Mouse (Mus musculus): ENCODE measurements around the gene Cacnb2. TPM values are rescaled to one million over a fixed set of nuclear protein-coding genes. Genes with fewer than 3 reads are reported as not detected.
"Not testable (repeated sequence)": the region's sequence is repeated elsewhere in the genome, so short reads cannot be mapped to it uniquely, and the experiment has no call there.

The Cacnb2 gene
- total RNA-seq, 1 experiment from 2014 or later, result 68.9 TPM

- no peak for DNase-seq
Observed at GRCm38 (mm10) chr2:14657205-14657844, 54.4 kb downstream of the Cacnb2 start.

- DNase-seq, result no peak
Observed at GRCm38 (mm10) chr2:14665213-14665612, 62.3 kb downstream of the Cacnb2 start.

- no peak for DNase-seq
Observed at GRCm38 (mm10) chr2:14672117-14672516, 69.2 kb downstream of the Cacnb2 start.

- peak; percentile 34 for DNase-seq
Observed at GRCm38 (mm10) chr2:14676885-14677516, 74.1 kb downstream of the Cacnb2 start.

- no peak for DNase-seq
Observed at GRCm38 (mm10) chr2:14684231-14684630, 81.3 kb downstream of the Cacnb2 start.

GRCm38 (mm10) chr2:14702973-14703645 lies 100.2 kb downstream of the Cacnb2 start:
- no peak for DNase-seq

GRCm38 (mm10) chr2:14703676-14704075 lies 100.8 kb downstream of the Cacnb2 start:
- no peak for DNase-seq

GRCm38 (mm10) chr2:14710247-14710646 lies 107.4 kb downstream of the Cacnb2 start:
- DNase-seq, result no peak

GRCm38 (mm10) chr2:14711751-14712150 lies 108.9 kb downstream of the Cacnb2 start:
- DNase-seq, result no peak

- no peak for DNase-seq
Observed at GRCm38 (mm10) chr2:14713049-14713448, 110.2 kb downstream of the Cacnb2 start.

- no peak for DNase-seq
Observed at GRCm38 (mm10) chr2:14716666-14717065, 113.8 kb downstream of the Cacnb2 start.

GRCm38 (mm10) chr2:14719119-14719718 lies 116.3 kb downstream of the Cacnb2 start:
- DNase-seq, result no peak

- no peak for DNase-seq
Observed at GRCm38 (mm10) chr2:14725437-14725836, 122.5 kb downstream of the Cacnb2 start.

GRCm38 (mm10) chr2:14726601-14727000 lies 123.7 kb downstream of the Cacnb2 start:
- DNase-seq, result not testable (repeated sequence)

GRCm38 (mm10) chr2:14738927-14739326 lies 136.0 kb downstream of the Cacnb2 start:
- no peak for DNase-seq

GRCm38 (mm10) chr2:14739510-14739909 lies 136.6 kb downstream of the Cacnb2 start:
- DNase-seq, result no peak

- peak; percentile 12 for DNase-seq
Observed at GRCm38 (mm10) chr2:14740359-14740758, 137.5 kb downstream of the Cacnb2 start.

- no peak for DNase-seq
Observed at GRCm38 (mm10) chr2:14744761-14745160, 141.9 kb downstream of the Cacnb2 start.

GRCm38 (mm10) chr2:14762846-14763245 lies 160.0 kb downstream of the Cacnb2 start:
- DNase-seq, result no peak

- no peak for DNase-seq
Observed at GRCm38 (mm10) chr2:14763931-14764330, 161.0 kb downstream of the Cacnb2 start.

- DNase-seq, result no peak
Observed at GRCm38 (mm10) chr2:14769448-14769847, 166.6 kb downstream of the Cacnb2 start.

- DNase-seq, result no peak
Observed at GRCm38 (mm10) chr2:14770635-14771034, 167.7 kb downstream of the Cacnb2 start.

GRCm38 (mm10) chr2:14774375-14774774 lies 171.5 kb downstream of the Cacnb2 start:
- DNase-seq, result no peak
